Mouse (Mus musculus): ENCODE results near the gene Ergic2. TPM values are rescaled to one million over a fixed set of nuclear protein-coding genes. Genes with fewer than 3 reads are reported as not detected.

The Ergic2 gene
- total and polyA plus RNA-seq, 3 experiments: 89.0 to 227 (median 91.5) TPM

DNA sequence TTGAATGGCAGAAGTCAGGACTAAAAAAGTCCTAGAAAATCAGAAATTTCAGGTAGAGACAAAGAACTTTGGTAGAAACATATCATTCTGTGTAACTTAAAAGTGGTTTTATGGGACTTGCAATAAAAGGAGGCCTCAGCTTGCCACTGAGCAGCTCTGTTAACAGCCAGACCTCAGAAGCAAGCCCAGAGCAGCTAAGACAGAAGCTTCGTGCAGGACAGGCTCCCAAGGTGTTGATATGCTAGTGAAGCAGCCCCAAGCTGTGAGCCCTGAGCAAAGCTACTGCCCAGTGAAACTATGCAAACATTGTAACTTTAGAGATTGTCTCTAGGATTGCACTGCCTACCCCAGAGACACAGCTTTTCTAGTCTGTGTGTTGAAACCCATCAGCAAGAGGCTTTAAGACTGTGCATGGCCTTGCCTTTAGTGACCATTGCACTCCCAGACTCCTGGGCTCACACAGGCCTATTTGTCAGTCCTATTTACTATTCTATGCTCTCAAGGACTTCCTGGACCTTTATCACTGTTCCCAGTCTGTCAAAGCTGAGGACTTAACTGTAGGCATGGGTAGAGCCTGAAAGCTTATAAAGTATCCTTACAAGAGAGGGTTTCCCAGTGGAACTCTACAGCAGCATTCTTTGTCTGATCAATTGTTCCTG is 43.4 kb upstream of the Ergic2 start:
- H3K79me2 ChIP-seq (replicated peaks; ENCODE audit: control insufficient read depth, extremely low read depth, insufficient read depth, poor library complexity, severe bottlenecking): no peaks in the 10 kb centered on the region
- dilution Hi-C loops (cut with MboI; ENCODE audit: extremely low pct_ligation_motif_present, extremely low pct_unique_long_range_greater_than_20kb, low sequenced_read_pairs) (no loop called here), in situ Hi-C loops (cut with MboI; ENCODE audit: low pct_ligation_motif_present, low pct_unique_long_range_greater_than_20kb, low sequenced_read_pairs) (no loop called here)
- no peaks in the 10 kb centered on the region for H3K27me3 ChIP-seq (replicated peaks)
- no peak for DNase-seq (ENCODE audit: extremely low read depth)
- no peak overlapping the region for H3K4me2 ChIP-seq (ENCODE audit: insufficient read depth, low read depth, poor library complexity, severe bottlenecking)
- TF ChIP-seq E2F4 (IDR thresholded peaks at IDR 0.05; ENCODE audit: insufficient replicate concordance, low read depth, low read length) (no peak), SIN3A (IDR thresholded peaks at IDR 0.05; ENCODE audit: low read length) (no peak), USF2 (conservative IDR thresholded peaks at IDR 0.05; ENCODE audit: low read depth, low read length) (no peak), CHD1 (IDR thresholded peaks at IDR 0.05; ENCODE audit: low read depth, low read length) (no peak), ETS1 (conservative IDR thresholded peaks at IDR 0.05; ENCODE audit: low read depth, low read length) (no peak), TBP (conservative IDR thresholded peaks at IDR 0.05; ENCODE audit: low read depth, low read length) (no peak), ZNF384 (IDR thresholded peaks at IDR 0.05; ENCODE audit: low read depth, low read length) (no peak), EP300 (IDR thresholded peaks at IDR 0.05; ENCODE audit: low read length) (no peak)
- no peak overlapping the region for H3K27ac ChIP-seq (ENCODE audit: insufficient read depth, low read depth)
- no peaks in the 10 kb centered on the region for H3K36me3 ChIP-seq (replicated peaks in 1 of 2; ENCODE audit: control insufficient read depth in 1 of 2, insufficient read depth in 1 of 2, low read length in 1 of 2)
- no peaks in the 10 kb centered on the region for H3K9me3 ChIP-seq (replicated peaks; ENCODE audit: low read length)
- H3K4me1 ChIP-seq (ENCODE audit: control insufficient read depth in 1 of 2, insufficient read depth in 2 of 2): peaks cover 0 to 14% of the 10 kb centered on the region in 2 experiments; a peak in 2 of 4 replicates
- H3K9ac ChIP-seq (ENCODE audit: insufficient read depth, low read depth): no peak overlapping the region
- H3K4me3 ChIP-seq (replicated peaks in 1 of 3; ENCODE audit: low read depth in 2 of 3, low read length in 2 of 3, poor library complexity in 1 of 3): no peak overlapping the region

DNA sequence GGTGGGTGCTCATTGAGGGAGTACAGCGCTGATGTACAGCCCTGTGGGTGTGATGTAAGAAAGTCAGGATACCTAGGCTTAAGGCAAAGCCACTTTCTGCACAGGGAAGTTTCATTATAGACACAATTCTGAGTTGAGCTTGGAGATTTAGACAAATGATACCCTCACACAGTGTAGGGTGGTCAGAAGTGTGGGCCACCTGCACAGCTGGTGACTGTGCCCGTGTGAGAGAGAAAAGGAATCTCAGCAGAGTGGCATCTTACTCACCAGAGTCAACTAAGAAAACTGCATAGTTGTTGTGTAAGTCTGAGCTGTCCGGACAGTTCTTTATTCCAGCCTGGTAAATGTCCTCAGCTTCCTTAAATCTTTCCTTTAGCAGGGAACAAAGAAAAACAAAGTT is 37.0 kb upstream of the Ergic2 start:
- H3K4me2 ChIP-seq (ENCODE audit: insufficient read depth, low read depth, poor library complexity, severe bottlenecking): no peak overlapping the region
- TF ChIP-seq RAD21 (IDR thresholded peaks at IDR 0.05; ENCODE audit: low read depth, low read length) (no peak), NRF1 (IDR thresholded peaks at IDR 0.05; ENCODE audit: low read depth, low read length) (no peak), ELF1 (IDR thresholded peaks at IDR 0.05; ENCODE audit: low read depth, low read length) (no peak), SMC3 (IDR thresholded peaks at IDR 0.05; ENCODE audit: low read depth, low read length) (no peak), MAZ (IDR thresholded peaks at IDR 0.05; ENCODE audit: low read depth, low read length) (no peak), MEF2A (IDR thresholded peaks at IDR 0.05; ENCODE audit: borderline replicate concordance, low read depth, low read length) (no peak), POLR2A (IDR thresholded peaks at IDR 0.05; ENCODE audit: low read depth, low read length) (no peak), IRF4 (IDR thresholded peaks at IDR 0.05; ENCODE audit: low read depth, low read length) (no peak), USF1 (IDR thresholded peaks at IDR 0.05; ENCODE audit: low read depth, low read length) (no peak), ZNF384 (IDR thresholded peaks at IDR 0.05; ENCODE audit: low read depth, low read length) (no peak), HCFC1 (IDR thresholded peaks at IDR 0.05; ENCODE audit: low read depth, low read length) (no peak), RCOR1 (conservative IDR thresholded peaks at IDR 0.05; ENCODE audit: low read depth, low read length) (no peak), ETS1 (conservative IDR thresholded peaks at IDR 0.05; ENCODE audit: low read depth, low read length) (no peak), POLR2AphosphoS2 (IDR thresholded peaks at IDR 0.05; ENCODE audit: low read depth, low read length) (no peak), MXI1 (IDR thresholded peaks at IDR 0.05; ENCODE audit: low read depth, low read length) (no peak), E2F4 (IDR thresholded peaks at IDR 0.05; ENCODE audit: insufficient replicate concordance, low read depth, low read length) (no peak), JUND (conservative IDR thresholded peaks at IDR 0.05; ENCODE audit: low read depth, low read length) (no peak), KAT2A (IDR thresholded peaks at IDR 0.05; ENCODE audit: insufficient replicate concordance, low read length) (no peak), ZC3H11A (IDR thresholded peaks at IDR 0.05; ENCODE audit: low read depth, low read length) (no peak)
- no peak for DNase-seq (ENCODE audit: extremely low read depth)
- dilution Hi-C loops (cut with MboI; ENCODE audit: extremely low pct_ligation_motif_present, extremely low pct_unique_long_range_greater_than_20kb, low sequenced_read_pairs): no loop called here
- H3K27ac ChIP-seq (ENCODE audit: insufficient read depth, low read depth): no peak overlapping the region
- no peaks in the 10 kb centered on the region for H3K79me2 ChIP-seq (replicated peaks; ENCODE audit: control insufficient read depth, extremely low read depth, insufficient read depth, poor library complexity, severe bottlenecking)
- no peak overlapping the region for H3K4me3 ChIP-seq (replicated peaks in 1 of 3; ENCODE audit: low read depth in 2 of 3, low read length in 2 of 3, poor library complexity in 1 of 3)
- in situ Hi-C loops (cut with MboI; ENCODE audit: low pct_ligation_motif_present, low pct_unique_long_range_greater_than_20kb, low sequenced_read_pairs): no loop called here
- no peaks in the 10 kb centered on the region for H3K36me3 ChIP-seq (replicated peaks in 1 of 2; ENCODE audit: control insufficient read depth in 1 of 2, insufficient read depth in 1 of 2, low read length in 1 of 2)
- H3K9ac ChIP-seq (ENCODE audit: insufficient read depth, low read depth): no peak overlapping the region
- H3K9me3 ChIP-seq (replicated peaks; ENCODE audit: low read length): no peaks in the 10 kb centered on the region
- no peaks in the 10 kb centered on the region for H3K27me3 ChIP-seq (replicated peaks)
- peaks cover 0 to 14% of the 10 kb centered on the region in 2 experiments; a peak in 2 of 4 replicates for H3K4me1 ChIP-seq (ENCODE audit: control insufficient read depth in 1 of 2, insufficient read depth in 2 of 2)
